Mouse (Mus musculus) ES-CJ7 (cell line): Measurements from ENCODE around the gene Rbm25.
A peak's percentile ranks its signal among the peaks of the same experiment; 100 is the strongest.
"Not testable (repeated sequence)": the region's sequence is repeated elsewhere in the genome, so short reads cannot be mapped to it uniquely, and the experiment has no call there.

Source experiments
- DNase-seq: peaks from one replicate; pipeline ENCODE4 v3.0.0; 2011; ENCODE audit warnings: low read depth, low spot score

Gene Rbm25

GRCm38 (mm10) chr12:83630936-83631335 lies at the start of gene Rbm25:
Gene Rbm25 (plus strand): TSS chr12:83631236.
- not testable (repeated sequence) for DNase-seq

- no peak for DNase-seq
Observed at GRCm38 (mm10) chr12:83582106-83582505, 48.9 kb upstream of the Rbm25 start.

- no peak for DNase-seq
Observed at GRCm38 (mm10) chr12:83582747-83583146, 48.3 kb upstream of the Rbm25 start.

GRCm38 (mm10) chr12:83586628-83587027 lies 44.4 kb upstream of the Rbm25 start:
- no peak for DNase-seq

- no peak for DNase-seq
Observed at GRCm38 (mm10) chr12:83591754-83592501, 39.1 kb upstream of the Rbm25 start.

- DNase-seq, result no peak
Observed at GRCm38 (mm10) chr12:83594454-83595040, 36.5 kb upstream of the Rbm25 start.

GRCm38 (mm10) chr12:83596191-83596954 lies 34.7 kb upstream of the Rbm25 start:
- no peak for DNase-seq

GRCm38 (mm10) chr12:83597025-83597501 lies 34.0 kb upstream of the Rbm25 start, which contains the start of gene Zfyve1:
Gene Zfyve1 (minus strand): TSS chr12:83597222.
- peak; percentile 99 for DNase-seq

GRCm38 (mm10) chr12:83597881-83598280 lies 33.2 kb upstream of the Rbm25 start:
- no peak for DNase-seq

GRCm38 (mm10) chr12:83602285-83602684 lies 28.8 kb upstream of the Rbm25 start:
- no peak for DNase-seq

- peak; percentile 65 for DNase-seq
Observed at GRCm38 (mm10) chr12:83606411-83606810, 24.6 kb upstream of the Rbm25 start.

- no peak for DNase-seq
Observed at GRCm38 (mm10) chr12:83617261-83617660, 13.8 kb upstream of the Rbm25 start.

- no peak for DNase-seq
Observed at GRCm38 (mm10) chr12:83618981-83619380, 12.1 kb upstream of the Rbm25 start.

GRCm38 (mm10) chr12:83620694-83621093 lies 10.3 kb upstream of the Rbm25 start:
- DNase-seq, result not testable (repeated sequence)

- no peak for DNase-seq
Observed at GRCm38 (mm10) chr12:83622031-83622755, 8.8 kb upstream of the Rbm25 start.

GRCm38 (mm10) chr12:83624321-83624720 lies 6.7 kb upstream of the Rbm25 start:
- DNase-seq, result peak; percentile 67

GRCm38 (mm10) chr12:83631743-83632679 lies 975 bp downstream of the Rbm25 start:
- peak; percentile 100 for DNase-seq

- DNase-seq, result peak; percentile 40
Observed at GRCm38 (mm10) chr12:83632680-83633025, 1.6 kb downstream of the Rbm25 start.

GRCm38 (mm10) chr12:83633807-83634206 lies 2.8 kb downstream of the Rbm25 start:
- DNase-seq, result peak; percentile 49

- no peak for DNase-seq
Observed at GRCm38 (mm10) chr12:83641233-83641632, 10.2 kb downstream of the Rbm25 start.

- DNase-seq, result no peak
Observed at GRCm38 (mm10) chr12:83643116-83643515, 12.1 kb downstream of the Rbm25 start.
